Mouse (Mus musculus): ENCODE measurements around the gene Vars.
A peak's percentile ranks its signal among the peaks of the same experiment; 100 is the strongest.
"Not testable (repeated sequence)": the region's sequence is repeated elsewhere in the genome, so short reads cannot be mapped to it uniquely, and the experiment has no call there.

Vars gene

GRCm38 (mm10) chr17:35003022-35003838 lies 2.4 kb downstream of the Vars start:
- no peak for DNase-seq (ENCODE audit: low read depth)

GRCm38 (mm10) chr17:35004075-35004717 lies 3.4 kb downstream of the Vars start:
- no peak for DNase-seq (ENCODE audit: low read depth)

- no peak for DNase-seq (ENCODE audit: low read depth)
Observed at GRCm38 (mm10) chr17:35005158-35005557, 4.4 kb downstream of the Vars start.

GRCm38 (mm10) chr17:35005902-35006301 lies 5.1 kb downstream of the Vars start:
- not testable (repeated sequence) for DNase-seq (ENCODE audit: low read depth)

- no peak for DNase-seq (ENCODE audit: low read depth)
Observed at GRCm38 (mm10) chr17:35007387-35007991, 6.7 kb downstream of the Vars start.

GRCm38 (mm10) chr17:35009586-35009985 lies 8.8 kb downstream of the Vars start:
- no peak for DNase-seq (ENCODE audit: low read depth)

- DNase-seq (ENCODE audit: low read depth), result no peak
Observed at GRCm38 (mm10) chr17:35011440-35011839, 10.7 kb downstream of the Vars start.

GRCm38 (mm10) chr17:35012430-35012829 lies 11.6 kb downstream of the Vars start:
- DNase-seq (ENCODE audit: low read depth), result no peak

- DNase-seq (ENCODE audit: low read depth), result no peak
Observed at GRCm38 (mm10) chr17:35013221-35013620, 12.4 kb downstream of the Vars start.

GRCm38 (mm10) chr17:35015296-35015695 lies 14.5 kb downstream of the Vars start:
- no peak for DNase-seq (ENCODE audit: low read depth)

GRCm38 (mm10) chr17:35016376-35016775 lies 15.6 kb downstream of the Vars start, which contains the start of gene Vwa7:
TSS of gene Vwa7 (plus strand) at chr17:35016579.
- no peak for DNase-seq (ENCODE audit: low read depth)

GRCm38 (mm10) chr17:35016791-35017705 lies 16.3 kb downstream of the Vars start:
- no peak for DNase-seq (ENCODE audit: low read depth)

GRCm38 (mm10) chr17:35017706-35018030 lies 16.9 kb downstream of the Vars start:
- DNase-seq (ENCODE audit: low read depth), result no peak

GRCm38 (mm10) chr17:35018171-35018570 lies 17.4 kb downstream of the Vars start:
- no peak for DNase-seq (ENCODE audit: low read depth)

GRCm38 (mm10) chr17:35019894-35020293 lies 19.1 kb downstream of the Vars start:
- DNase-seq (ENCODE audit: low read depth), result no peak

- no peak for DNase-seq (ENCODE audit: low read depth)
Observed at GRCm38 (mm10) chr17:35020551-35020950, 19.8 kb downstream of the Vars start.

- DNase-seq (ENCODE audit: low read depth), result peak; percentile 81
Observed at GRCm38 (mm10) chr17:35021163-35021808, 20.5 kb downstream of the Vars start.

GRCm38 (mm10) chr17:35021842-35022477 lies 21.2 kb downstream of the Vars start:
- DNase-seq (ENCODE audit: low read depth), result peak; percentile 85

- no peak for DNase-seq (ENCODE audit: low read depth)
Observed at GRCm38 (mm10) chr17:35022541-35023060, 21.8 kb downstream of the Vars start.

- DNase-seq (ENCODE audit: low read depth), result no peak
Observed at GRCm38 (mm10) chr17:35023221-35023620, 22.4 kb downstream of the Vars start.

GRCm38 (mm10) chr17:35023756-35024155 lies 23.0 kb downstream of the Vars start:
- DNase-seq (ENCODE audit: low read depth), result no peak

Data from c-Kit-positive CD71-positive TER-119-negative erythroid progenitor cells, embryonic 14.5 days (primary cell).